Mouse (Mus musculus) heart, adult 2 months (tissue): Measurements from ENCODE around the gene Gm3336. TPM values are rescaled to one million over a fixed set of nuclear protein-coding genes. Genes with fewer than 3 reads are reported as not detected.

Experiments
- DNase-seq, 2 experiments: peaks; one replicate each; pipeline ENCODE4 v3.0.0; 2021
- H3K27ac ChIP-seq: fragments of 200-600 bp; 2 replicates; pipeline ENCODE4 v1.8.1; 2022
- H3K27me3 ChIP-seq: fragments of 200-500 bp; 2 replicates; pipeline ENCODE4 v1.6.1; 2012; ENCODE audit warnings: mild to moderate bottlenecking, low read length, inconsistent platforms, mixed read lengths; ENCODE audit not compliant: control insufficient read depth, insufficient read depth
- H3K36me3 ChIP-seq: fragments of 200-500 bp; 2 replicates; pipeline ENCODE4 v1.6.1; 2012; ENCODE audit warnings: low read length, inconsistent platforms; ENCODE audit not compliant: control insufficient read depth, insufficient read depth
- H3K4me1 ChIP-seq: fragments of 200-500 bp; 2 replicates; pipeline ENCODE4 v1.6.1; 2011; ENCODE audit warnings: low read length; ENCODE audit not compliant: control insufficient read depth, insufficient read depth
- H3K4me3 ChIP-seq: fragments of 200-600 bp; 2 replicates; pipeline ENCODE4 v1.8.1; 2022
- H3K79me2 ChIP-seq: fragments of 200-500 bp; replicated peaks from 2 replicates; pipeline ENCODE4 v1.6.1; 2012; ENCODE audit warnings: mild to moderate bottlenecking, inconsistent platforms, low read length, moderate library complexity, mixed read lengths; ENCODE audit not compliant: control insufficient read depth, insufficient read depth
- H3K9ac ChIP-seq: fragments of 200-500 bp; 2 replicates; pipeline ENCODE4 v1.6.1; 2012; ENCODE audit warnings: low read depth, mild to moderate bottlenecking, control low read depth, inconsistent platforms, low read length, mixed read lengths
- CTCF ChIP-seq: fragments of 200-600 bp; IDR thresholded peaks from 2 replicates; pipeline ENCODE4 v1.8.1; 2022; ENCODE audit warnings: antibody characterized with exemption, mild to moderate bottlenecking, moderate library complexity
- EP300 ChIP-seq: fragments of 200-500 bp; IDR thresholded peaks from 2 replicates; pipeline ENCODE4 v1.6.1; 2011; ENCODE audit warnings: low read depth, low read length, control low read depth; ENCODE audit not compliant: insufficient read depth
- POLR2A ChIP-seq: fragments of 200-500 bp; IDR thresholded peaks from 2 replicates; pipeline ENCODE4 v1.6.1; 2011; ENCODE audit warnings: mild to moderate bottlenecking, low read depth, low read length, control low read depth; ENCODE audit not compliant: insufficient read depth
- WGBS: fragments of 180-500 bp; shearing (Covaris S2); methylation state at CpG from one replicate; pipeline ENCODE4 v1.1.7; 2018; 5-methylcytosine and 5-hydroxymethylcytosine counted together
- intact Hi-C: fragments of 180-260 bp; cut with DNase I; formaldehyde crosslinking; loops from one replicate; pipeline ENCODE4 v1.15.1; 2025
- polyA plus RNA-seq: library from polyadenylated mRNA; depleted of rRNA; stranded (reverse); fragments of >200 nt; gene quantifications from 2 replicates; pipeline ENCODE4 v1.2.3, GENCODE M21; 2012
- total RNA-seq, 2 experiments: library from RNA; stranded (reverse); gene quantifications; 2 replicates each; pipeline ENCODE4 v1.2.3; 2021

The Gm3336 gene
- total and polyA plus RNA-seq, 3 experiments: not detected

- Histone ChIP-seq H3K79me2 (no peaks in the 10 kb centered on the region), H3K9ac (no peak overlapping the region), H3K36me3 (no peaks in the 10 kb centered on the region), H3K27me3 (no peaks in the 10 kb centered on the region), H3K4me1 (peaks cover 1% of the 10 kb centered on the region; the same call in 1 of the 2 replicates), H3K4me3 (no peak overlapping the region), H3K27ac (no peak overlapping the region)
- intact Hi-C loops: no loop called here
- no peak for TF ChIP-seq CTCF
- TF ChIP-seq POLR2A: no peak
- TF ChIP-seq EP300: no peak
- DNase-seq: no peak
- WGBS: 83% methylated on average over 12 of the region's 12 CpGs
Measured at GRCm38 (mm10) chr8:70724216-70724615, 5.9 kb downstream of the Gm3336 start.

GRCm38 (mm10) chr8:70725792-70726447, 7.6 kb downstream of the Gm3336 start:
- peak; percentile 22 to 60 for DNase-seq
- intact Hi-C loops: no loop called here
- Histone ChIP-seq H3K27me3 (no peaks in the 10 kb centered on the region), H3K9ac (no peak overlapping the region), H3K36me3 (no peaks in the 10 kb centered on the region), H3K4me3 (no peak overlapping the region), H3K4me1 (peaks cover under 1% of the 10 kb centered on the region; the same call in 1 of the 2 replicates), H3K79me2 (no peaks in the 10 kb centered on the region), H3K27ac (no peak overlapping the region)
- WGBS: 25% methylated on average over 14 of the region's 14 CpGs
- no peak for TF ChIP-seq CTCF
- no peak for TF ChIP-seq EP300
- TF ChIP-seq POLR2A: no peak

GRCm38 (mm10) chr8:70726721-70727120, 8.4 kb downstream of the Gm3336 start:
- Histone ChIP-seq H3K4me3 (no peak overlapping the region), H3K79me2 (no peaks in the 10 kb centered on the region), H3K9ac (no peak overlapping the region), H3K27ac (no peak overlapping the region), H3K36me3 (no peaks in the 10 kb centered on the region), H3K4me1 (no peaks in the 10 kb centered on the region), H3K27me3 (no peaks in the 10 kb centered on the region)
- intact Hi-C loops: no loop called here
- no peak for DNase-seq
- WGBS: 37% methylated on average over 11 of the region's 11 CpGs
- TF ChIP-seq CTCF (no peak), POLR2A (no peak), EP300 (no peak)

- no peak overlapping the region for H3K9ac ChIP-seq
- H3K36me3 ChIP-seq: no peaks in the 10 kb centered on the region
- intact Hi-C loops: no loop called here
- peak; percentile 25 to 33 for DNase-seq
- WGBS: 5% methylated on average over 34 of the region's 34 CpGs
- H3K4me3 ChIP-seq: peak overlapping the region; percentile 8; the same call in 1 of the 2 replicates
- H3K27me3 ChIP-seq: no peaks in the 10 kb centered on the region
- H3K27ac ChIP-seq: no peak overlapping the region
- no peaks in the 10 kb centered on the region for H3K79me2 ChIP-seq
- TF ChIP-seq EP300 (no peak), CTCF (peak; percentile 55)
- no peaks in the 10 kb centered on the region for H3K4me1 ChIP-seq
Measured at GRCm38 (mm10) chr8:70729808-70730475, 11.6 kb downstream of the Gm3336 start.

GRCm38 (mm10) chr8:70730956-70731355, 12.6 kb downstream of the Gm3336 start:
- H3K79me2 ChIP-seq: no peaks in the 10 kb centered on the region
- no peak overlapping the region for H3K27ac ChIP-seq
- 83% methylated on average over 4 of the region's 4 CpGs for WGBS
- H3K4me3 ChIP-seq: no peak overlapping the region
- H3K9ac ChIP-seq: no peak overlapping the region
- no peaks in the 10 kb centered on the region for H3K4me1 ChIP-seq
- intact Hi-C loops: no loop called here
- H3K27me3 ChIP-seq: no peaks in the 10 kb centered on the region
- peak in 1 of 2 experiments; percentile 21 for DNase-seq
- TF ChIP-seq CTCF: no peak
- TF ChIP-seq EP300: no peak
- no peak for TF ChIP-seq POLR2A
- H3K36me3 ChIP-seq: no peaks in the 10 kb centered on the region

GRCm38 (mm10) chr8:70737705-70738104, 19.4 kb downstream of the Gm3336 start:
- 70% methylated on average over 5 of the region's 5 CpGs for WGBS
- no peak for DNase-seq
- no peaks in the 10 kb centered on the region for H3K27me3 ChIP-seq
- intact Hi-C loops: no loop called here
- no peak overlapping the region for H3K9ac ChIP-seq
- no peak for TF ChIP-seq CTCF
- no peak overlapping the region for H3K27ac ChIP-seq
- no peaks in the 10 kb centered on the region for H3K36me3 ChIP-seq
- no peaks in the 10 kb centered on the region for H3K79me2 ChIP-seq
- peaks cover 9% of the 10 kb centered on the region for H3K4me1 ChIP-seq
- H3K4me3 ChIP-seq: no peak overlapping the region
